Mouse (Mus musculus) mesoderm, embryonic 11.5 days (tissue): Measurements from ENCODE around the gene Trmt13.
"Not testable (repeated sequence)": the region's sequence is repeated elsewhere in the genome, so short reads cannot be mapped to it uniquely, and the experiment has no call there.

ENCODE experiments used
- DNase-seq: peaks from one replicate; pipeline ENCODE4 v3.0.0-alpha.2; 2012; ENCODE audit warnings: low read depth, low spot score

Gene Trmt13

DNA sequence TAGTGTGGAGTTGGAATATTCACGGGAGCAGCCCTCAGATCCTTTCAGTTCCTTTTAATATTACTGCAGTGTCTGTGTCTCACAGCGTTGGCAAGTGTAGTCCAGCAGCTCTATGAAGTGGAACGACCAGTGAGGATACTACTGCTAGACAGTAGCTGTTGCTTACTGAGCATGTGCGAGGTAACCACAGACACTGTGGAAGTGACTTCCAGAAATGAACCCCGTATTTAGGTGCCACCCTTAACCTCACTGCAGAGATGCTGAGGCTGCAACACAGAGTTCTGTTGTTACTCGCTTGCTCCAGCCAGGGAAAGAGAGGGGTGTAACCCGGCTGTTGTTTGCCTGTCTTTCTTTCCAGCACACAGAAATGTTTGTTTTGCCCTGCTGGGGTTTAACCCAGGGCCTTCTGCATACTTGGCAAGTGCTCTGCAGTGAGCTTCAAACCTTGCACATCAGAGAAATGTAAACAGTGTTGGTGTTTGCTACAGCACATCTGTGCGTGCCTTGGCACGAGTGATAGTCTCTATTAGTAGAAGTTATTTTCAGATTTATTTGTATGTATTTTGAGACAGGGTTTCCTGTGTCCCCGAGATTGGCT lies at the start of gene Trmt13:
Gene Trmt13 (minus strand): TSS at position 293 of the 598 bp plus-strand sequence.
- no peak for DNase-seq

GRCm38 (mm10) chr3:116662463-116662863 lies 48.1 kb upstream of the Trmt13 start, which contains the start of gene Mfsd14a:
Mfsd14a (minus strand) TSS chr3:116662677.
- peak; percentile 96 for DNase-seq

- no peak for DNase-seq
Observed at GRCm38 (mm10) chr3:116661870-116662414, 47.6 kb upstream of the Trmt13 start.

DNA sequence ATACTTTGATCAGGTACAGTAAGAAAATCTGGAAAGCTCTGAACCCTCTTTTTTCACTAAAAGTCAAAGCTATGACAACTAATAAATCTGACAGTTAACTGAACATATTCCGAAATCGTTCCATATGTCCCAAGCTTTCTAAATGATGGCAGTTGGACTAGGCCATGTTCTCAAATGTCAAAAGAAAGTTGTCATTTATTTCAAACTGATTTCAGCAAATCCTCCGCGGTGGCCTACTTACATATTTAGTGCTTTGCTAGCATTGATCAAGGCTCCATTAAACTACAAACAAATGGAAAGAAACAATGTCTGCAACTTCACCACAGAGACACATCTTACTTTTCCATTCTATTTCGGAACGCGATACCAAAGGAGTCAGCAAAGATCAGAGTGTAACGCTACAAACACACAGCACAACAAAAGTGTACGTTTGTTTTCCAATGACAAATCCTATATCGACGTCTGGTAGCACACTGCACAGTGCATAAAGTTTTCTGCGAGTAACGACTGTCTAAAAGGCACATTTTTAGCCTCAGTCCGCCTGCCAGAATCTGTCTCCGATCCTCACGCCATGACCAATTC lies 47.0 kb upstream of the Trmt13 start:
- DNase-seq, result no peak

DNA sequence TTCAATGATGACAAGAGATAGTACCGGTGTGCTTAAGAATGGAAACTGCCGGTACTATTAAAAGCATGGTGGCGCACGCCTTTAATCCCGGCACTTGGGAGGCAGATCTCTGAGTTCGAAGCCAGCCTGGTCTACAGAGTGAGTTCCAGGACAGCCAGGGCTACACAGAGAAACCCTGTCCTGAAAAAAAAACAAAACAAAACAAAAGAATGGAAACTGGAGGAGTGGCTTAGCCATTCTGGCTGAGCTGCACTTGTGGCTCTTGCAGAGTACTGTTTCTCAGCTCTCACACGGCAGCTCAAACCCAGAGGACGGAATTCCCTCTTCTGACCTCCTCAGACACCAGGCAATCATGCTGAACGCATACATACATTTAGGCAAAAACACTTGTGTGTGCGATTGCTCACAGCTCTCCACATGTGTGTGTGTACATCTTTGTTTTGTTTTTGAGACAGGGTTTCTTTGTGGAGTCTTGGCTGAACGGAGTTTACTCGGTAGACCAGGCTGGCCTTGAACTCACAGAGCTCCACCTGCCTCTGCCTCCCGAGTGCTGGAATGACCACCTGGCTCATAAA lies 45.6 kb upstream of the Trmt13 start:
- DNase-seq, result no peak

GRCm38 (mm10) chr3:116658928-116659565 lies 44.7 kb upstream of the Trmt13 start:
- no peak for DNase-seq

- DNase-seq, result no peak
Observed at GRCm38 (mm10) chr3:116656184-116656965, 42.0 kb upstream of the Trmt13 start.

- DNase-seq, result not testable (repeated sequence)
Observed at GRCm38 (mm10) chr3:116654051-116654450, 39.7 kb upstream of the Trmt13 start.

- DNase-seq, result no peak
Observed at GRCm38 (mm10) chr3:116653278-116653945, 39.0 kb upstream of the Trmt13 start.

GRCm38 (mm10) chr3:116652033-116652446 lies 37.7 kb upstream of the Trmt13 start:
- DNase-seq, result no peak

DNA sequence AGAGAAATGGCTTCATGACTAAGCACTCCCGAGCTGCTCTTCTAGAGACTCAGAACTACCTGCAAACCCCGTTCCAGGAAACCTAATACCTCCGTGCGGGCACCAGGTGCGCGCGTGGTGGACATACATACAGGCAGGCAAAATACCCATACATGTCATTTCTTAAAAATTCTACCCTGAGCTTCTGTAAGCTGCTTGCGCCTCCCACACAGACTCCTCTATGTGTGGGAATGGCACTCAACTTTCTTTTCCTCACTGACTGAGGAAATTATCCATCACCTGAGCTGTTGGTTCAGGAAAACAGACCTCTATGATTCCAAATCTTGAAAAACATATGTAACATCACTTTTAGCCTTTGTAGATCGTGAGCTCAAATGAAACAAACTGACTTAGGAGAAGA lies 36.3 kb upstream of the Trmt13 start:
- DNase-seq, result no peak

GRCm38 (mm10) chr3:116648805-116649204 lies 34.4 kb upstream of the Trmt13 start:
- DNase-seq, result no peak

DNA sequence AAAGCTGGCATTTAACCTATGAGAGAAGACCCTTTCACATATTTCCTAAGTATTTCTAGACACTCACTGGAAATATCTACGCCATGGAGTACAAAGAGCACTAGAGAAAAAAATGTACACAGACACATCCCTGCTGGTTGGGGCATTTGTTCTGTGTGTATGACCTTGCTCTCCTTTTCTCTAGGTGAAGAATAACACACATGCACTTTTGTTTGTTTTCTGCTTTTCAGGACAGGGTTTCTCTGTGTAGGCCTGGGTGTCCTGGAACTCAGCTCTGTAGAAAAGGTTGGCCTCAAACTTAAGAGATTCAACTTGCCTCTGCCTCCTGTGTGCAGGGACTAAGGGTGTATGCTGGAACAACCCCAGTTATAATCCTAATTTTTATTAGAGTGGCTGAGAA lies 32.0 kb upstream of the Trmt13 start:
- no peak for DNase-seq

DNA sequence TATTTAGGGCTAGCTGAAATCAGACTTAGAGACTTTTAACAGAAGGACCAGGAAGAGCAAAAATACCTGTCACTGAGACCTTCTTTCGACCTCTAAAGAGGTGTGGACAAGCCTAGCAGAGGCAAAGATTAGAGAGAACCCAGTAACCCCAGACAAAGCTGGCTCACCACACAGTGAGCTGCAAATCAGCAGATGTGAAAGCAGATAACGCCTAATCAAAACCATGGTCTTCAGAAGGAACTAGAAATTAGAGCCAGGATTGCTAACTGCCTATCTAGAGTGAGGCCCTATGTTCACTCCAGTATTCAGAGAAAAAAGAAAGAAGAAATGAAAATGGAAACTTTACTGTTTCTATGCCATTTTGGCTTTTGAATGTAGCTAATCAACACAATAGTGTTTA lies 28.0 kb upstream of the Trmt13 start:
- no peak for DNase-seq

DNA sequence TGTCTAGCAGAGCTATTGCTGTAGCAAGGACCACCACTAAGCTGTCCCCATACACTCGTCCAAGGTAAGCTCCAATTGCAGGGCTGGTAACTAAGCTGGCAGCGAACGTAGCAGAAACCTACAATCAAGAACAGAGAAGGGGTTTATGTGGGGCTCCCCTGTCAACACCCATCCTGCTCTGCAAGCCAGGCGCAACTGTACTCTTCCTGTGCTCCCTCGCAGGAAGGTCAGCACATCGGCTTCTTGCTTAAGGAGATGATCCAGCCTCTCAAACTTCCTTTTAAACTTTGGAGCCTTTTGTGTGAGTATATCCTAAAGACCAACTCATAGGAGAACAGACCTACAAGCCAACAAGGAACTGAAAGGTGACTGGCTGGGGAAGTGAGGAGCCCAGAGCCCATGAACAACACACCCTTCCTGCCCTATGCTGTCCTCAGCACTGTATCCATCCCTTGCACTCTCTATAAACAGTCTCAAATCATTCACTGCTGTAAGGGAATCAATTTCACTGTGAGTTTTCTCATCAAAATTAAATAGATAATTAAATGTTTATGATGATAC lies 27.5 kb upstream of the Trmt13 start:
- no peak for DNase-seq

DNA sequence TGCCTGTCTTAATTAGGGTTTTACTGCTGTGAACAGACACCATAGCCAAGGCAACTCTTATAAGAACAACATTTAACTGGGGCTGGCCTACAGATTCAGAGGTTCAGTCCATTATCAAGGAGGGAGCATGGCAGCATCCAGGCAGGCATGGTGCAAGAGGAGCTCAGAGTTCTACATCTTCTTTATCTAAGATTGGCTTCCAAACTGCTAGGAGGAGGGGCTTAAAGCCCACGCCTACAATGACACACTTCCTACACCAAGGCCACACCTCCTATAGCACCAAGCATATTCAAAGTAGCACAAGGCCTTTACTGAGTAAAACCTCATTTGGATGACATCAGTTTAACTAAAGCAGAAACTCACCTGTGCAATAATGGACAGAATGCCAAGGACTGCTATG lies 25.6 kb upstream of the Trmt13 start:
- DNase-seq, result no peak

DNA sequence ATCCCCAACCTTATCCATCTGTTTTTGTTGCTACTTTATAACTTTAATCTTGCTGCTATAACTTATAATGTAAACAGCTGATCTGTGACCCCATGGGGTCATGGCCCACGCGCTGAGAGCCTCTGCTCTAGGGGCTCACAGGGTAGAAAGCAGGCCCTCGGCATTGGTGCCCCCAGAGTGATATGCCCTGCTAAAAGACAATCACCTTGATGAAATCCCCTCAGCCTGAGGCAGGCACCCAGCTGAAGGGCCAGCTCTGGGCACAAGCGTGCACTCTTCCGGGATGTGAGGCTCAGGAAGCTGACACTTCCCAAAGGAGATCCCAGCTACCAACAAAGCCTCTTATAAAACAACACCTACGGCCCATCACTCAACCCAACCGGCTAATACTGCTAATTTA lies 24.2 kb upstream of the Trmt13 start:
- no peak for DNase-seq

- DNase-seq, result no peak
Observed at GRCm38 (mm10) chr3:116637693-116638476, 23.5 kb upstream of the Trmt13 start.

DNA sequence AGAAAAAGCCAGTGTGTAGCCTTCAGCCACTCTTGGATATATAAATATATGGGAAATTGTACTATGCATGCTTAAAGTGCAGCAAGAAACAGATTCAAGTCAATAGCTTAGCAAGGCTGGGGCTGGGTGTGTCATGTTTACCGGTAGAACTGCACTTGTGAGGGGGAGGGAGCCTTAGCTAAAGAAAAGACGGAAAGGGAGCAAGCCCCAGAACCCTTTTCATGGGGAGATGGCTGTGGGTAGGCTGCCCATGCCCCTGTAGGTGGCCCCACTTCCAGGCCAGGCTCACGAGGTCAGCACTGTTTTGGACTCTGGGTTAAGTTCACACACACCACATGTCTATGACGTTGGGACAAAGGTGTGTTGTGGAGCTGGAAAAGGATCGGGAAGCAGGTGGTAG lies 21.4 kb upstream of the Trmt13 start:
- no peak for DNase-seq

- no peak for DNase-seq
Observed at GRCm38 (mm10) chr3:116634853-116635252, 20.5 kb upstream of the Trmt13 start.
